Mouse (Mus musculus): ENCODE measurements around the gene Gfral. TPM values are rescaled to one million over a fixed set of nuclear protein-coding genes. Genes with fewer than 3 reads are reported as not detected.
A peak's percentile ranks its signal among the peaks of the same experiment; 100 is the strongest.

Gene Gfral
- polyA plus RNA-seq, 1 experiment from 2014 or later, result not detected

GRCm38 (mm10) chr9:76235945-76236503 is 22.6 kb upstream of the Gfral start:
- no peaks in the 10 kb centered on the region for H3K36me3 ChIP-seq (replicated peaks; ENCODE audit: control insufficient read depth, insufficient read depth, low read depth, low read length)
- peak overlapping the region; percentile 29 for H3K4me3 ChIP-seq (ENCODE audit: low read depth, low read length)
- H3K9ac ChIP-seq (replicated peaks; ENCODE audit: low read length), result peak overlapping the region; percentile 55
- peak; percentile 81 for ATAC-seq (replicated peaks; ENCODE audit: insufficient number of reproducible peaks, low FRiP score, low TSS enrichment, low read depth)
- no peaks in the 10 kb centered on the region for H3K9me3 ChIP-seq (replicated peaks; ENCODE audit: control insufficient read depth, low read length)
- peak overlapping the region; percentile 62 for H3K27ac ChIP-seq (replicated peaks; ENCODE audit: low read depth, low read length)
- WGBS, result 2% methylated on average over 14 of the region's 14 CpGs
- no peaks in the 10 kb centered on the region for H3K27me3 ChIP-seq (ENCODE audit: control insufficient read depth, insufficient read depth, low read length)
- DNase-seq (ENCODE audit: low spot score), result peak; percentile 64
- H3K4me1 ChIP-seq (ENCODE audit: control insufficient read depth, insufficient read depth, low read length), result no peaks in the 10 kb centered on the region
- peak overlapping the region; percentile 53 for H3K4me2 ChIP-seq (ENCODE audit: low read depth, low read length)

GRCm38 (mm10) chr9:76234899-76235298 is 21.4 kb upstream of the Gfral start:
- WGBS, result 40% methylated on average over 7 of the region's 7 CpGs
- no peak for ATAC-seq (replicated peaks; ENCODE audit: insufficient number of reproducible peaks, low FRiP score, low TSS enrichment, low read depth)
- no peak overlapping the region for H3K4me2 ChIP-seq (ENCODE audit: low read depth, low read length)

GRCm38 (mm10) chr9:76230400-76230799 is 16.9 kb upstream of the Gfral start:
- H3K4me2 ChIP-seq (ENCODE audit: low read depth, low read length), result no peak overlapping the region
- no peak overlapping the region for H3K4me3 ChIP-seq (ENCODE audit: low read depth, low read length)
- no peaks in the 10 kb centered on the region for H3K27me3 ChIP-seq (ENCODE audit: control insufficient read depth, insufficient read depth, low read length)
- no peak overlapping the region for H3K27ac ChIP-seq (replicated peaks; ENCODE audit: low read depth, low read length)
- WGBS, result 56% methylated on average over 11 of the region's 11 CpGs
- H3K9me3 ChIP-seq (replicated peaks; ENCODE audit: control insufficient read depth, low read length), result no peaks in the 10 kb centered on the region
- no peak overlapping the region for H3K9ac ChIP-seq (replicated peaks; ENCODE audit: low read length)
- ATAC-seq (replicated peaks; ENCODE audit: insufficient number of reproducible peaks, low FRiP score, low TSS enrichment, low read depth) (no peak), DNase-seq (ENCODE audit: low spot score) (peak; percentile 14)
- no peaks in the 10 kb centered on the region for H3K36me3 ChIP-seq (replicated peaks; ENCODE audit: control insufficient read depth, insufficient read depth, low read depth, low read length)
- H3K4me1 ChIP-seq (ENCODE audit: control insufficient read depth, insufficient read depth, low read length), result no peaks in the 10 kb centered on the region

More at GRCm38 (mm10) chr9:76234899-76235298, 21.4 kb upstream of the Gfral start:
- no peak overlapping the region for H3K9ac ChIP-seq (replicated peaks; ENCODE audit: low read length)
- no peak overlapping the region for H3K4me3 ChIP-seq (ENCODE audit: low read depth, low read length)
- no peaks in the 10 kb centered on the region for H3K27me3 ChIP-seq (ENCODE audit: control insufficient read depth, insufficient read depth, low read length)
- no peaks in the 10 kb centered on the region for H3K36me3 ChIP-seq (replicated peaks; ENCODE audit: control insufficient read depth, insufficient read depth, low read depth, low read length)
- no peak for DNase-seq (ENCODE audit: low spot score)
- no peak overlapping the region for H3K27ac ChIP-seq (replicated peaks; ENCODE audit: low read depth, low read length)
- no peaks in the 10 kb centered on the region for H3K4me1 ChIP-seq (ENCODE audit: control insufficient read depth, insufficient read depth, low read length)
- no peaks in the 10 kb centered on the region for H3K9me3 ChIP-seq (replicated peaks; ENCODE audit: control insufficient read depth, low read length)

GRCm38 (mm10) chr9:76217178-76217975 is 3.9 kb upstream of the Gfral start:
- Histone ChIP-seq H3K27ac (replicated peaks; ENCODE audit: low read depth, low read length) (no peak overlapping the region), H3K4me3 (ENCODE audit: low read depth, low read length) (no peak overlapping the region), H3K27me3 (ENCODE audit: control insufficient read depth, insufficient read depth, low read length) (no peaks in the 10 kb centered on the region), H3K4me1 (ENCODE audit: control insufficient read depth, insufficient read depth, low read length) (no peaks in the 10 kb centered on the region), H3K9ac (replicated peaks; ENCODE audit: low read length) (no peak overlapping the region), H3K36me3 (replicated peaks; ENCODE audit: control insufficient read depth, insufficient read depth, low read depth, low read length) (no peaks in the 10 kb centered on the region), H3K9me3 (replicated peaks; ENCODE audit: control insufficient read depth, low read length) (no peaks in the 10 kb centered on the region), H3K4me2 (ENCODE audit: low read depth, low read length) (no peak overlapping the region)
- ATAC-seq (replicated peaks; ENCODE audit: insufficient number of reproducible peaks, low FRiP score, low TSS enrichment, low read depth) (no peak), DNase-seq (ENCODE audit: low spot score) (no peak)
- WGBS, result 56% methylated on average over 4 of the region's 4 CpGs

GRCm38 (mm10) chr9:76214678-76215077 is 1.2 kb upstream of the Gfral start:
- H3K9me3 ChIP-seq (replicated peaks; ENCODE audit: control insufficient read depth, low read length), result no peaks in the 10 kb centered on the region
- H3K4me2 ChIP-seq (ENCODE audit: low read depth, low read length), result no peak overlapping the region
- no peaks in the 10 kb centered on the region for H3K27me3 ChIP-seq (ENCODE audit: control insufficient read depth, insufficient read depth, low read length)
- H3K4me1 ChIP-seq (ENCODE audit: control insufficient read depth, insufficient read depth, low read length), result no peaks in the 10 kb centered on the region
- H3K27ac ChIP-seq (replicated peaks; ENCODE audit: low read depth, low read length), result no peak overlapping the region
- WGBS, result 75% methylated on average over 4 of the region's 4 CpGs
- no peak overlapping the region for H3K9ac ChIP-seq (replicated peaks; ENCODE audit: low read length)
- no peak for DNase-seq (ENCODE audit: low spot score)
- ATAC-seq (replicated peaks; ENCODE audit: insufficient number of reproducible peaks, low FRiP score, low TSS enrichment, low read depth), result no peak
- no peaks in the 10 kb centered on the region for H3K36me3 ChIP-seq (replicated peaks; ENCODE audit: control insufficient read depth, insufficient read depth, low read depth, low read length)
- H3K4me3 ChIP-seq (ENCODE audit: low read depth, low read length), result no peak overlapping the region

GRCm38 (mm10) chr9:76196917-76197316 is 16.5 kb downstream of the Gfral start:
- H3K4me3 ChIP-seq (ENCODE audit: low read depth, low read length), result no peak overlapping the region
- DNase-seq (ENCODE audit: low spot score) (no peak), ATAC-seq (replicated peaks; ENCODE audit: insufficient number of reproducible peaks, low FRiP score, low TSS enrichment, low read depth) (no peak)
- no peak overlapping the region for H3K9ac ChIP-seq (replicated peaks; ENCODE audit: low read length)
- H3K4me1 ChIP-seq (ENCODE audit: control insufficient read depth, insufficient read depth, low read length), result no peaks in the 10 kb centered on the region
- WGBS, result 81% methylated on average over 4 of the region's 4 CpGs
- no peaks in the 10 kb centered on the region for H3K36me3 ChIP-seq (replicated peaks; ENCODE audit: control insufficient read depth, insufficient read depth, low read depth, low read length)
- no peaks in the 10 kb centered on the region for H3K27me3 ChIP-seq (ENCODE audit: control insufficient read depth, insufficient read depth, low read length)
- H3K4me2 ChIP-seq (ENCODE audit: low read depth, low read length), result no peak overlapping the region
- H3K27ac ChIP-seq (replicated peaks; ENCODE audit: low read depth, low read length), result no peak overlapping the region
- no peaks in the 10 kb centered on the region for H3K9me3 ChIP-seq (replicated peaks; ENCODE audit: control insufficient read depth, low read length)

- no peak overlapping the region for H3K4me3 ChIP-seq (ENCODE audit: low read depth, low read length)
- H3K9ac ChIP-seq (replicated peaks; ENCODE audit: low read length), result no peak overlapping the region
- no peak overlapping the region for H3K27ac ChIP-seq (replicated peaks; ENCODE audit: low read depth, low read length)
- no peak for DNase-seq (ENCODE audit: low spot score)
- no peak overlapping the region for H3K4me2 ChIP-seq (ENCODE audit: low read depth, low read length)
- no peak for ATAC-seq (replicated peaks; ENCODE audit: insufficient number of reproducible peaks, low FRiP score, low TSS enrichment, low read depth)
- H3K4me1 ChIP-seq (ENCODE audit: control insufficient read depth, insufficient read depth, low read length), result no peaks in the 10 kb centered on the region
- no peaks in the 10 kb centered on the region for H3K9me3 ChIP-seq (replicated peaks; ENCODE audit: control insufficient read depth, low read length)
- no peaks in the 10 kb centered on the region for H3K27me3 ChIP-seq (ENCODE audit: control insufficient read depth, insufficient read depth, low read length)
- H3K36me3 ChIP-seq (replicated peaks; ENCODE audit: control insufficient read depth, insufficient read depth, low read depth, low read length), result no peaks in the 10 kb centered on the region
These were observed 34.2 kb downstream of the Gfral start for GRCm38 (mm10) chr9:76179221-76179620.

GRCm38 (mm10) chr9:76172686-76173295 is 40.7 kb downstream of the Gfral start:
- peak; percentile 51 for DNase-seq (ENCODE audit: low spot score)
- no peaks in the 10 kb centered on the region for H3K36me3 ChIP-seq (replicated peaks; ENCODE audit: control insufficient read depth, insufficient read depth, low read depth, low read length)
- no peaks in the 10 kb centered on the region for H3K9me3 ChIP-seq (replicated peaks; ENCODE audit: control insufficient read depth, low read length)
- H3K27ac ChIP-seq (replicated peaks; ENCODE audit: low read depth, low read length), result no peak overlapping the region
- WGBS, result 63% methylated on average over 5 of the region's 5 CpGs
- ATAC-seq (replicated peaks; ENCODE audit: insufficient number of reproducible peaks, low FRiP score, low TSS enrichment, low read depth), result no peak
- no peak overlapping the region for H3K4me2 ChIP-seq (ENCODE audit: low read depth, low read length)
- H3K27me3 ChIP-seq (ENCODE audit: control insufficient read depth, insufficient read depth, low read length), result no peaks in the 10 kb centered on the region
- no peak overlapping the region for H3K9ac ChIP-seq (replicated peaks; ENCODE audit: low read length)
- no peaks in the 10 kb centered on the region for H3K4me1 ChIP-seq (ENCODE audit: control insufficient read depth, insufficient read depth, low read length)
- H3K4me3 ChIP-seq (ENCODE audit: low read depth, low read length), result no peak overlapping the region

All from embryonic facial prominence, embryonic 11.5 days (tissue).